Mouse (Mus musculus) bone marrow, adult 2 months (tissue): ENCODE measurements around the gene Dynlt1a.
"Not testable (repeated sequence)": the region's sequence is repeated elsewhere in the genome, so short reads cannot be mapped to it uniquely, and the experiment has no call there.

ENCODE experiments used
- CTCF ChIP-seq: fragments of 200-500 bp; IDR thresholded peaks from 2 replicates; pipeline ENCODE4 v1.5.1; 2011; ENCODE audit warnings: low read length, control low read depth; ENCODE audit not compliant: control insufficient read depth, insufficient read depth
- POLR2A ChIP-seq: fragments of 200-500 bp; IDR thresholded peaks from 2 replicates; pipeline ENCODE4 v1.6.1; 2011; ENCODE audit warnings: low read depth, mild to moderate bottlenecking, control low read depth, low read length, borderline replicate concordance; ENCODE audit not compliant: control insufficient read depth

DNA sequence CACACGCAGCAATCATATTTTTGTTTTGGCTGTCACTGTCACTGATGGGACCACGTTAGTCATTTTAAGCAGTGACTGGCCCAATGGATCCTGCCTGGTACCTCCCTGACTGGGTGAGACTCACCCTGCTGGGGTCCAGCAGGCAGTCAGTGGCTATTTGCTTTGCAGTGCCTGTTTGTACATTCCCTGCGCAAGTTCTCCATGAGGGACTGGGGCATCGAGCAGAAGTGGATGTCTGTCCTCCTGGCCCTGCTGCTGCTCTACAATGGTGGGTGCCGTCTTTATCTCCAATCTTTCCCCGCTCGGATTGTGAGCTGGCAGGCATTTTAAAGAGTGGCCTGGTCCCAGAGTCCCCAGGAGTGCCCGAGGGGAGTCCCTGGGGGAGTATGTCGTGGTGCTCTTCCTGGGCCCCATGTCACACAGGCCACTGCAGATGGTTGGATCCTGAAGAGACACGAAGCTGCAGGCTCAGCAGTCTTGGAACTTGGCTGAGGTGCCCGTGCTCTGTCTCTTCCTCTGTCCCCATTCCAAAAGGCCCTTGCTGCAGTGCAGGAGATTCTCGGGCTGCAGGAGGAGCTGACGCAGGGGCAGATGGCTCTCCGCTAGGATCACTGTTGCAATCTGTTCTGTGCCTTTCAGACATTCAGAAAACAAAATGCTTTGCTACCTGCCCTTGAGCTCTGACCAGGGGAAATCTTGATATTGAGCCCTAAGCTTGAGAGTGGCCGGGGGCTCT is 20.1 kb downstream of the Dynlt1a start:
- TF ChIP-seq CTCF, POLR2A: not testable (repeated sequence)
